Mouse (Mus musculus) erythroblast, embryonic 14.5 days (primary cell): ENCODE data around the gene Pcyt2. TPM values are rescaled to one million over a fixed set of nuclear protein-coding genes. Genes with fewer than 3 reads are reported as not detected.

Experiments used
- H3K27me3 ChIP-seq: 2 replicates; pipeline ENCODE4 v1.6.1; 2012; ENCODE audit warnings: inconsistent platforms; ENCODE audit not compliant: control insufficient read depth
- H3K36me3 ChIP-seq: 2 replicates; pipeline ENCODE4 v1.6.1; 2012; ENCODE audit warnings: mild to moderate bottlenecking, inconsistent platforms; ENCODE audit not compliant: control insufficient read depth
- H3K4me1 ChIP-seq: 2 replicates; pipeline ENCODE4 v1.6.1; 2012; ENCODE audit warnings: inconsistent platforms; ENCODE audit not compliant: control insufficient read depth
- H3K4me3 ChIP-seq: replicated peaks from 2 replicates; pipeline ENCODE3; 2012; ENCODE audit warnings: moderate library complexity, mild to moderate bottlenecking, inconsistent platforms
- H3K9me3 ChIP-seq: 2 replicates; pipeline ENCODE4 v1.6.1; 2012; ENCODE audit warnings: low read length, inconsistent platforms, mixed read lengths; ENCODE audit not compliant: control insufficient read depth
- GATA1 ChIP-seq: IDR thresholded peaks from 2 replicates; pipeline ENCODE4 v1.6.1; 2012; ENCODE audit warnings: low read length, inconsistent platforms, mixed read lengths
- TAL1 ChIP-seq: IDR thresholded peaks from 3 replicates; pipeline ENCODE4 v1.6.1; 2012; ENCODE audit warnings: low read length, inconsistent platforms, mixed read lengths
- polyA plus RNA-seq: library from polyadenylated mRNA; stranded (reverse); fragments of >175 nt; gene quantifications from 2 replicates; pipeline ENCODE4 v1.2.3, GENCODE M21; 2012

Pcyt2 gene
- 9.6 and 12.2 TPM in 2 replicates for polyA plus RNA-seq

DNA sequence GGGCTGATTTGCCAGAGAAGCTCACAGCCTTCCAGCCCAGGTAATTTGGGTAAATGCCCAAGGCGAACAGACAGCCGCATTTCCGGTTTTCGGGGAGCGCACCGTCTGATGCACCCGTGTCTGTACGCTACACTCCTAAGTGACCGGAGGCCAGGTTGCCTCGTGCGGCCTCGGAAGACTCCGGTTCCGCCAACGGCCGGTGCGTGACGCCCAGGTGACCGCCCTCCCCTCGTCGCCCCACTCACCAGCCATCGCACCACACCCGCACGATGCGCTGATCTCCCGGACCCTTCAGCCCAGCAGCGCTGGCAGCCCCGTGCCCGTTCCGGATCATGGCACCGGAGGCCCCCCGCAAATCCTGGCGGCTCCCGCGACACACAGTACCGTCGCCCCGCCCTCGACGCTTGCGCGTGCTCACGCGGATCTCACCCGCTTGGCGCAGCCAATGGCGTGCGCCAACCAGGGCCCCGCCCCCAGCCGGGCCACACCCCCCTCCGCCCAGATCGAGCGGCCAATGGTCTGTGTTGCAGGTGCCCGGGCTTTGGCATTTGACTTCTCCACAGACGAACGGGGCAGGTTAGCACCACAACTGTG lies at the start of gene Pcyt2:
Gene Pcyt2, minus strand, starts transcription at position 418 of the 594 bp plus-strand sequence.
- Histone ChIP-seq H3K27me3 (no peaks in the 10 kb centered on the region), H3K9me3 (no peaks in the 10 kb centered on the region), H3K36me3 (peaks cover 87% of the 10 kb centered on the region), H3K4me3 (peak within 1 kb of the TSS; percentile 81), H3K4me1 (peaks cover 57% of the 10 kb centered on the region)
- TF ChIP-seq GATA1 = no peak
- TF ChIP-seq TAL1 = no peak

GRCm38 (mm10) chr11:120666617-120667016 lies 48.9 kb upstream of the Pcyt2 start:
- no peak overlapping the region for H3K4me3 ChIP-seq
- H3K9me3 ChIP-seq = no peaks in the 10 kb centered on the region; the same call in 1 of the 2 replicates
- no peaks in the 10 kb centered on the region for H3K36me3 ChIP-seq
- peaks cover 2% of the 10 kb centered on the region; the same call in 1 of the 2 replicates for H3K4me1 ChIP-seq
- peaks cover 56% of the 10 kb centered on the region for H3K27me3 ChIP-seq
- TF ChIP-seq GATA1 (no peak), TAL1 (no peak)

- TF ChIP-seq GATA1 (no peak), TAL1 (no peak)
- no peak overlapping the region for H3K4me3 ChIP-seq
- H3K9me3 ChIP-seq = peaks cover 3% of the 10 kb centered on the region; the same call in 1 of the 2 replicates
- peaks cover 69% of the 10 kb centered on the region for H3K27me3 ChIP-seq
- no peaks in the 10 kb centered on the region for H3K36me3 ChIP-seq
- H3K4me1 ChIP-seq = peaks cover 4% of the 10 kb centered on the region
Observed at GRCm38 (mm10) chr11:120665406-120665805, 47.7 kb upstream of the Pcyt2 start.

GRCm38 (mm10) chr11:120663714-120664113 lies 46.0 kb upstream of the Pcyt2 start:
- Histone ChIP-seq H3K4me1 (peaks cover 4% of the 10 kb centered on the region), H3K4me3 (no peak overlapping the region), H3K36me3 (no peaks in the 10 kb centered on the region), H3K9me3 (peaks cover 9% of the 10 kb centered on the region; the same call in 1 of the 2 replicates), H3K27me3 (peaks cover 78% of the 10 kb centered on the region)
- TF ChIP-seq TAL1 (no peak), GATA1 (no peak)

DNA sequence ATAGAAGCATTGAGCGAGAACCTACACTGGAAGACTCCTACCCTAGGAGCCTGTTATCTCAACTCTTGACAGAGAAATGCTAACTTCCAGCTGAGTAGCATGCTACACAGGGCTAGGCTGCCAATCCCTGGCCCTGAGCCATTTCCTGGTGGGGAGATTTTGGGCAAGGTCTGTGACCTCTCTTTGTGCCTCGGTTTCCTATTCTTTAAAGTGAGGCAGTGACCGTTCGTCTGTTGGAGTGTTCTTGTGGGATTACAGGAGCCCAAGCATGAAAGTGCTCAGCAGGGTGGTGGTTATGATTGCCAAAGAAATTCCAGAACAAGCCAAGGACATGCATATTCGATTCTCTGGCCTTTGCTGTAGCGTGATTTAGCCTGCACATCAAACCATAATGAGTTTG lies 45.0 kb upstream of the Pcyt2 start:
- no peak overlapping the region for H3K4me3 ChIP-seq
- no peak for TF ChIP-seq TAL1
- peaks cover 4% of the 10 kb centered on the region for H3K4me1 ChIP-seq
- no peaks in the 10 kb centered on the region for H3K36me3 ChIP-seq
- peaks cover 9% of the 10 kb centered on the region; the same call in 1 of the 2 replicates for H3K9me3 ChIP-seq
- H3K27me3 ChIP-seq = peaks cover 87% of the 10 kb centered on the region

- Histone ChIP-seq H3K36me3 (no peaks in the 10 kb centered on the region), H3K4me3 (no peak within 1 kb of the TSS)
Observed at GRCm38 (mm10) chr11:120661076-120661460, 43.3 kb upstream of the Pcyt2 start, which contains the start of gene Notum. TSS of gene Notum (minus strand) at chr11:120661175.

GRCm38 (mm10) chr11:120660301-120661075 lies 42.8 kb upstream of the Pcyt2 start:
- TF ChIP-seq GATA1 (no peak), TAL1 (no peak)
- Histone ChIP-seq H3K4me3 (no peak overlapping the region), H3K4me1 (peaks cover 4% of the 10 kb centered on the region), H3K27me3 (peaks cover 98% of the 10 kb centered on the region), H3K9me3 (peaks cover 9% of the 10 kb centered on the region; the same call in 1 of the 2 replicates), H3K36me3 (no peaks in the 10 kb centered on the region)

More at GRCm38 (mm10) chr11:120661076-120661460, 43.3 kb upstream of the Pcyt2 start, which contains the start of gene Notum:
- Histone ChIP-seq H3K9me3 (peaks cover 9% of the 10 kb centered on the region; the same call in 1 of the 2 replicates), H3K4me1 (peaks cover 4% of the 10 kb centered on the region), H3K27me3 (peaks cover 96% of the 10 kb centered on the region)
- TF ChIP-seq GATA1 (no peak), TAL1 (no peak)

GRCm38 (mm10) chr11:120659509-120660300 lies 42.0 kb upstream of the Pcyt2 start:
- no peak for TF ChIP-seq TAL1
- no peak for TF ChIP-seq GATA1
- H3K27me3 ChIP-seq = peaks cover 92% of the 10 kb centered on the region
- H3K4me3 ChIP-seq = no peak overlapping the region
- H3K36me3 ChIP-seq = no peaks in the 10 kb centered on the region
- peaks cover 2% of the 10 kb centered on the region for H3K4me1 ChIP-seq
- H3K9me3 ChIP-seq = peaks cover 9% of the 10 kb centered on the region; the same call in 1 of the 2 replicates
